Mouse (Mus musculus): ENCODE measurements around the gene Lsg1.

The Lsg1 gene

DNA sequence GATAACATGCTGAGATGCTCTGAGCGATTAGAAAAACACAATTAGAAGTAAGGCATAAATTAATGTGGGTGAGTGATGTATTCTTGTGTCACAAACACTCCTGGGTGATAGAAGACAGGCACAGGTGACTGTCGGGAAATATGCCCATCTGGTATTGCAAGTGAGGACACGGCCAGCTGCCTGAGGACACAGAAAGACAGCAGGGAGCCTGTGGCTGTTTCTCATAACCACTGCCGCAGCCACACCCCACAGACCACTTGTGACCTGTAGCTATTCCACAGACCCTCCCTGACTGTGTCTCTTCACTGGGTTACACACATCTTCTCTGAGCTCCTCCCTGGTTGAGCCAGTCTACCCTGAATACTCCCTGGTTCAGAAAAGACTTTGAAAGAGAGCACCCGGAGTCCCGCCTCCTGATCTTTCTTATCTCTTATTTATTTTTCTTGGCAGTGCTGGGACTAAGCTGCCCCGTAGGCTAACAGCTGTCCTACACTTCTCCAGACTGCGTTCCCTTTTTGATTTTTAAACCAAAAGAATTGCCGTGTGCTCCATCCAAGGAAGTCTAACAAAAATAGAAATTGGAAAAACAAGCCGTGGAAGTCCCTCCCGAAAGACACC, 69.6 kb downstream of the Lsg1 start:
- DNase-seq (ENCODE audit: low read depth) = no peak

DNA sequence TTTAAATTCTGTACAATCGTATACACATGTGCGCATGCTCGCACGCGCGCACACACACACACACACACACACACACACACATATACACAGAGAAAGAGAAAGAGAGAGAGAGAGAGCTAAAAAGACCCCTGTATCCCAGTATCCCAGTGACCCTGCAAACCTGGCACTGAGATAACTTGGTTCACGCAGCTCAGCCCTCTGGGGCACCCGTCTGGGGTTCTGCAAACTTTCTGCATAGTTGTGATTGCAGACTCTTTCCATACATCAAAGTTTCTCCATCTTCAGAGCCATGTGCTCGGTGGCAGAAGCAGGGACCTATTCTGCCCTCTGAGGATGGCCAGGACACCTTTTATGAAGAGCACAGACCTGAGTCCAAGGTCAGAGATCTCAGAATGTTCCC, 70.4 kb downstream of the Lsg1 start:
- DNase-seq (ENCODE audit: low read depth) = no peak

DNA sequence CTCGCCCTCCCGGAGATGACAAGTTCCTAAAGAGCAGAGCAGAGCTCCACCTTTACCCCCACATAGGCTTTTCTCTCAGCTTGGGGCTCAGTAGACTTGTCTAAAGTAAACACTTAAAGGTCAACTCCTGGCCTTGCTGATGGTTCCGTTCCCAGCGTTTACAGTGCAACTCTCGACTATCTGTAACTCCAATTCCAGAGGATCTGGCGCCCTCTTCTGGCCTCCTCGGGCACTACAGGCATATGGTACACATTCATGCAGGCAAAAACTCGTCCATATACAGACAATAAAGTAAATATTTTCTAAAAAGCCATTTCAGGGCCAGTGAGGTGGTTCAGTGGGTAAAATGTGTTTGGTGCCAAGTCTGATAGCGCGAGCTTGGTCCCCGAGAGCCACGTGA, 72.0 kb downstream of the Lsg1 start:
- peak; percentile 57 for DNase-seq (ENCODE audit: low read depth)

DNA sequence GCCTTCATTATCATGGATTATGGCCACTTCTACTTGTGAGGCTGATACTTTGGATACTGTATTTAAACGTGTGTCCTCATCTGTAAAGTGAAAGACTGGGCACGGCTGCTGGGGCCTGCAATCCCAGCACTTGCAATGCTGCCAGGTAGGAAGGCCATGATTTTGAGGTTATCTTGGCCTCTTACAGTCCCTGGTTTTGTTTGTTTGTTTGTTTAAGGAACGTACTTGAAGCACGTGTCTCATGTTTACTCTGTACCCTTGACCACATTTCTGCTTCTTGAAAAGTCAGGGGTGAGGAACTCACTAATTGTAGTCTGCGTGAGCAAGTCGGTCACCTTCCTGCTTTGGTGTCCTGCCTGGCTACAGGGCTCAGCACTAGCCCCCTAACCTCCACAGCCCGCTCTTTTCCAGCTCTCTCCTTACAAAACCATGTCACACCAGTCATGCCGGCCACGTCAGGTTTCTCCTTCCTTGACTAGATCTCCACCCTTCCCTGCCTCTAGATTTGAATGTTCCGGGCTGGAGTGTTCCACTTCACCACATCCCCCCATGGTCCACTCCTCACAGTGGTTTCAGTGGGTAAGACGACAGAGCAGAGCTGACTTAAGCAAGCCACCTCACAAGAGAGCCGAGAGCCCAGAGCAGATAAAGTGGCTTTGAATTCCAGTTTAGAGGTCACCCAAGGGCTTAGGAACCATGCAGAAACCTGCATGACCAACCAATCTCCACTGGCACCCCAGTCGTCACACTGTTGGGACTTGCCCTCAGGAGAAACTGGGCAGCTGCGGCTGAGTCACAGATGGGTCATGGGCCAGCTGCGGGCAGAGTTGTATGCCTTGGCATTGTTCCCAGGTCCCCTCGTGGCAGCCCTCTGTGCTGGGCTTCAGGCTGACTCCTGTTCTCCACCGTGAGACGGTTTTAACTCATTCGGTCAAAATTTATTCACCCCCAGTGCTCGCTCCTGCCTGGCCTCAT, 74.1 kb downstream of the Lsg1 start:
- peak; percentile 94 for DNase-seq (ENCODE audit: low read depth)

DNA sequence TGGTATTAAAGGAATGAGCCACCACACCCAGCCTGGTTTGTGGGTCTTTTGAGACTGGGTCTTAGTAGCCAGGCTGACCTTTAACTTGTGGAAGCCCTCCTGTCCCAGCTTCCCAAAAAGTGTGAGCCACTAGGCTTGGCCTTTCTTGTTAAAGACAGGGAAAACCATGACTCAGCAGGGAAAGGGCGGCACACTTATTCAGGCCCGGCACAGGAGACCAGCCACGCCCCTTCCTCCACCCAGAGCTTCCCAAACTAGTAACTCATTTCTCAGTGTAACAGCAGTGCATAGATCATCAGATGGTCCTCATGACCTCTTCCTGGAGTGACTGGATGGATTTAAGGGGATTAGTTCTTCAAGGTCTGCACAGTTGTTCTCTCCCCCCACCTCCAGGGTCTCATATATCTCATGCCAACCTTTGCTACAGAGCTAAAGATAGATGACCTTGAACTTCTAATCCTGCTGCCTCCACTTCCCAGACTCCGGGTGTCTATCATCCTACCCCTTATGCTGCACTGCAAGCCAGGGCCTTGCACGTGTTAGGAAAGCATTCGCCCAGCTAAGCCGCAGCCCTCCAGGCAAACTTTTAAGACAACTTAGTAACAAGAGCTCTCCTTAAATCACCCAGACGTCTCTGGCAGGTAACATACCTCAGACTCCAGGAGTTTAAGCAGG, 74.9 kb downstream of the Lsg1 start:
- DNase-seq (ENCODE audit: low read depth) = peak; percentile 70

DNA sequence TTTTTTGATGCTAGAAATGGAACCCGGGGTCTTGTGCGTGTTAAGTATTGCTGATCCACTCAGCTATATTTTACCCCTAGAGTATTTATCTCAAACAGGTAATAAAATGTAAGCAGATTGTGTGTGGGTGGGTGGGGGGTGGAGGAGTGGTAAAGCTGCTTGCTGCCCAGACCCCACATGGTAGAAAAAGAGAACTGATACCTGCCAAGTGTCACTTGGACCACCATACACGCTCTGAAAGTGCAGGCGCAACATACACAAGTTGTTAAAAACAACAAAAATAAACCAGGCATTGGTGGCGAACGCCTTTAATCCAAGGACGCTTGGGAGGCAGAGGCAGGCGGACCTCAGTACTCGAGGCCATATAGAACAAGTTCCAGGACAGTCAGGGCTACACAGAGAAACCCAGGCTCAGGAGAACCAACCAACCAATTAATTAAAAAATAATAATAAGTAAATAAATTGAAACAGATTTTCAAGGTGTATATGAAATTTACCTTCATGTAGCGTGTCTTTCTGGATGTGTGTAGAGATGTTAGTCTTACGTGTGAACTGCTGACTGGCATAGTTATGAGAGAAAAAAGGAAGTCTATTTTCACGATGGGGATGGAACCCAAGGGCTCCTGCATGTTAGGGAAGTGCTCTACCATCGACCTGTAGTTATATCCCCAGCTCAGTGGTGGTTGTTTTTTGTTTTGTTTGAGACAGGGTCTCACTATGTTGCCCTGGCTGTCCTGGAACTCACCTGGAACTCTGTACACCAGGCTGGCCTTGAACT, 75.6 kb downstream of the Lsg1 start:
- peak; percentile 46 for DNase-seq (ENCODE audit: low read depth)

DNA sequence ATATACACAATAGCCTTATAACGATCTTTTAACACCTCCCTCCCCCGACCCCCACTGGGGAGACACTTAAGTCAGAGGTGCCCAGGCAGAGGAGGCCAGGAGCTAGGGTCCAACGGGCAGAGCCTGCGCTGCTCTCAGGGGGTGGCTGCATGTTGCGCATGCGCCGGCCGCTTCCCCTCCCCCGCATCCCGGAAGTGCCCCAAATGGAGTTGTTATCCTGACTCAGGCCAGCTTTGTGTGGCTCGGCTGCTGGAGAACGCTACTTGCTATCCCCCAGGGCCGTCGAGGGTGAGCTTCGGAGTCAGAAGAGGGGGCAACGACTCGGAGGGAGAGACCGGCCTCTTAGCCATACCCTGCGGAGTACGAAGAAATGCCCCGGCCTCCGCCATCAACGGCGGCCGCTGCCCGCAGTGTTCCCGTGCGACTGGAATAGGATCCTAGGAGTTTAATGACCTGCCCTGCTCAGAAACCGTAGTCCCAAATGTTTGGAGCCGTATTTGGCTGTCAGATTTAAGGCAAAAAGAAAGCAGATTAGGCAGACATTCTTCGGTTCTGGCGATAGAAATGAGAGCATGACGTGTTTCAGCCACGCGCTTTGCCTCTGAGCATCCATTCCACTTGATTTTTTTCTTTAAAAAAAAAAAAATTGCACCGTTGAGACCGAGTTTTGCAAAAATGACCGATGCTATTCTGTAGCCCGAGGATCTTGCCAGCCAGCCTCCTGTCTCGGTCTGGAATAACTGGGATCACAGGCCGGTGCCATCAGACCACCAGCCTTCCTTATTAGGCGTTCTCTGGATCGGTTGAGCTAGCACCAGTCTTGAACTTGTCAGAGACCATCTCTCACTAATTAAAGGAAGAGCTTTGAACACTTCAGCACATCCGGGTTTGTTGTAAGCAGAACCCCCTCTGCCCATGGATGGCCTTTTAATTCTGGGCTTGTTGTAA, 76.6 kb downstream of the Lsg1 start:
- DNase-seq (ENCODE audit: low read depth) = peak; percentile 88
